ENCODE assay signal across 20 mouse cellular contexts in genomic region chr16:77461922-77462321, GRCm38 (mm10).
"Had no signal": no experiment of that assay in that cellular context is flagged by ENCODE, and none has a peak within 500 bp of the region (broad histone marks: within the 10 kb centered on the region; RNA-seq: fewer than 3 reads in every experiment).

No protein-coding gene starts in this region.

- H3K9ac ChIP-seq: kidney, embryonic 15.5 days; limb, embryonic 13.5 days; liver, embryonic 12.5 days; liver, embryonic 15.5 days; lung, embryonic 15.5 days had no signal

- H3K4me1 ChIP-seq: kidney, embryonic 15.5 days; limb, embryonic 10.5 days; liver, embryonic 12.5 days; liver, embryonic 15.5 days; megakaryocyte, embryonic 14.5 days had no signal

- H3K36me3 ChIP-seq: kidney, embryonic 15.5 days; limb, embryonic 10.5 days; limb, embryonic 13.5 days; liver, embryonic 12.5 days; liver, embryonic 15.5 days; lung, embryonic 15.5 days had no signal

- H3K4me3 ChIP-seq: kidney, embryonic 15.5 days; limb, embryonic 10.5 days; limb, embryonic 13.5 days; liver, embryonic 12.5 days; liver, embryonic 15.5 days; lung, embryonic 15.5 days; megakaryocyte, embryonic 14.5 days had no signal

- H3K27ac ChIP-seq: kidney, embryonic 15.5 days; limb, embryonic 10.5 days; limb, embryonic 13.5 days; liver, embryonic 12.5 days; liver, embryonic 15.5 days; lung, embryonic 15.5 days had no signal

- H3K27me3 ChIP-seq: kidney, embryonic 15.5 days; limb, embryonic 13.5 days; liver, embryonic 12.5 days; liver, embryonic 15.5 days; lung, embryonic 15.5 days; megakaryocyte, embryonic 14.5 days had no signal

- DNase-seq: kidney, adult 11 months; kidney, adult 8-10 months; kidney, postnatal 10 days; kidney, postnatal 36 days; layer of hippocampus, adult 9-11 months; liver; lung, adult 18-20 months; lung, postnatal 10 days; lung, postnatal 36 days; thymus, adult 18-20 months; thymus, postnatal 14 days; thymus, postnatal 4 days had no signal

- H3K9me3 ChIP-seq: kidney, embryonic 15.5 days; limb, embryonic 10.5 days; limb, embryonic 13.5 days; liver, embryonic 12.5 days; liver, embryonic 15.5 days; lung, embryonic 15.5 days; megakaryocyte, embryonic 14.5 days had no signal

- ATAC-seq: liver, embryonic 12.5 days had no signal

- H3K4me2 ChIP-seq: kidney, embryonic 15.5 days; limb, embryonic 13.5 days; liver, embryonic 12.5 days; liver, embryonic 15.5 days; lung, embryonic 15.5 days; midbrain, embryonic 11.5 days had no signal
